Mouse (Mus musculus): ENCODE data around the gene Pim3. TPM values are rescaled to one million over a fixed set of nuclear protein-coding genes. Genes with fewer than 3 reads are reported as not detected.

The Pim3 gene
- polyA plus RNA-seq, 1 experiment from 2014 or later, result 53.8 TPM

DNA sequence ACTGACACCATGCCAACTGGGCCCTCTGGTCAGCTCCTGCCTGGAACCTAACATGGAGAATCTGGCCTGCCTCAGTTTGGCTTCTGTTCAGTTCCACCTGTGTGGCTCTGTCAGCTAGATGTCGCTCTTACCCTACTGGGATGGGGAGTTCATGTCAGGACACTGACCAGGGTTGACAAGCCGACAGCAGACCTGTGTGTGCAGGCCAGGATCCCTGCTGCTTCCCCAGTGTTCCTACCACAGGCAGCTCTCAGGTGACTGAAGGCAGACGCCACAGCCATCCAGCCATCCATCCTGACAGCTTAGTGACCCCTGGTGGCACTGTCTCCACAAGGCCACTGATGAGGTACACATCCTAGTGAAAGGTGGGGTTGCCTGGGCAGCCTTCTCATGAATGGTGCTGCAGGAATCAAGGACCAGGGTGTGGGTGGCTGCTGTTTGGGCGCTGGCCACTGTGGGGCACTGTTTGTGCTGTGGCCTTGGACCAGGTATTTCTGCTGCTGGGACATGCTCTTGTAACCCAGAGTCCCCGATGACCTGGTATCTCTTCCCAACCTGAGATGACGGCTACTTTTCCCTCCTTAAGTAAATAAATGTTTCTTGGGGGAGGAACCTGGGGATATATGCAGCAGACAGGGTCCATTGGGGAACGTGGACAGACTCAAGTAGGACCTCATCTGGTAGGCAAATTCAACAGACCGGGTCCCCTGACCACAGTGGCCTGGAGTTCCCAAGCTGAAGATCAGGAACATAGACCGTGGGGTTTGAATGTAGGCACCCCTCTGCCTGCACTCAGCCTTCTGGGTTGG, 33.8 kb upstream of the Pim3 start:
- H3K9me3 ChIP-seq, result no peaks in the 10 kb centered on the region
- no peaks in the 10 kb centered on the region for H3K4me1 ChIP-seq (replicated peaks)
- H3K9ac ChIP-seq, result no peak overlapping the region
- ATAC-seq, result peak; percentile 73
- no peaks in the 10 kb centered on the region for H3K27me3 ChIP-seq (replicated peaks)
- peaks cover 10% of the 10 kb centered on the region for H3K36me3 ChIP-seq
- no peak overlapping the region for H3K27ac ChIP-seq
- H3K4me2 ChIP-seq (replicated peaks), result no peak overlapping the region
- 25% methylated on average over 9 of the region's 9 CpGs for WGBS
- no peak overlapping the region for H3K4me3 ChIP-seq (replicated peaks)

DNA sequence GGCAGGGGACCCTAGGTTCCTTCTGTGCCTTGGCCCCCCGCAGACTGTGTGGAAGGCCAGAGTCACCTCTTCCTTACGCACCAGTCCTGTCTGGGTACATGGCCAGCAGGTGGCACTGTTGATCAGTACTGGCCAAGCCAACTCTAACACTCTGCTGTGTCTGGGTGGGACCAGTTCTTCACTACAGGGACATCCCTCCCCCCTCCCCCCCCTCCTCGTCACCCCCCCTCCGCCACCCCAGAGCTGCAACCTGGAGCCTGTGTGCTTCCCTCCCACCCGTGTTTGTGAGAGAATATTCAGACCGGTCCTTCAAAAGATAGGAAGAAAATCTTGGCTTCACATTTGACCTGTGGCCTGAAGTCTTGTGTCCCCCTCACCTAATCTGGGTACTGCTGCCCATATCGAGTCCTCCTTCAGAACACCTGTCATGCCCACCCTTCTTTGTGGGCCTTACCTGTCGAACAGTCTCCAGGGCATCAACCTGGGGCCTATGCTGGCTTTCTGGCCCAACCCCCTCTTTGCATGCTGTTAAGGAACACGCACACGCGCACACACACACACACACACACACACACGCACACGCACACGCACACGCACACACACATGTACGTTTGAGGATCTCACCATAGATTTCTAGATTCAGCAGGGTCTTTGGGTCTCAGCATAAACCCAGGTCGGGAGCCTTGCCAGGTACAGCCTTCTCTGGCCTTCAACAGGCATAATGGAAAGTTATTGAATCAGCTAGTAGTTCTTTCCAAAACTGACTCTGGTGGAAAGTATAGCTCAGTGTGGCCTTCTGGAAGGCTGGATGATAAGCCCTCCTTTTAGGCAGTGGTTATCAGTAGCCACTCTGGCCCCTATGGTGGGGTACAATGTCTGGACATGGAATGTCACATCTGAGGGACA, 32.9 kb upstream of the Pim3 start:
- Histone ChIP-seq H3K4me2 (replicated peaks) (no peak overlapping the region), H3K4me1 (replicated peaks) (no peaks in the 10 kb centered on the region), H3K9ac (no peak overlapping the region), H3K27ac (no peak overlapping the region), H3K4me3 (replicated peaks) (no peak overlapping the region), H3K27me3 (replicated peaks) (no peaks in the 10 kb centered on the region), H3K36me3 (peaks cover 8% of the 10 kb centered on the region), H3K9me3 (no peaks in the 10 kb centered on the region)
- ATAC-seq, result peak; percentile 90
- 53% methylated on average over 17 of the region's 17 CpGs for WGBS

DNA sequence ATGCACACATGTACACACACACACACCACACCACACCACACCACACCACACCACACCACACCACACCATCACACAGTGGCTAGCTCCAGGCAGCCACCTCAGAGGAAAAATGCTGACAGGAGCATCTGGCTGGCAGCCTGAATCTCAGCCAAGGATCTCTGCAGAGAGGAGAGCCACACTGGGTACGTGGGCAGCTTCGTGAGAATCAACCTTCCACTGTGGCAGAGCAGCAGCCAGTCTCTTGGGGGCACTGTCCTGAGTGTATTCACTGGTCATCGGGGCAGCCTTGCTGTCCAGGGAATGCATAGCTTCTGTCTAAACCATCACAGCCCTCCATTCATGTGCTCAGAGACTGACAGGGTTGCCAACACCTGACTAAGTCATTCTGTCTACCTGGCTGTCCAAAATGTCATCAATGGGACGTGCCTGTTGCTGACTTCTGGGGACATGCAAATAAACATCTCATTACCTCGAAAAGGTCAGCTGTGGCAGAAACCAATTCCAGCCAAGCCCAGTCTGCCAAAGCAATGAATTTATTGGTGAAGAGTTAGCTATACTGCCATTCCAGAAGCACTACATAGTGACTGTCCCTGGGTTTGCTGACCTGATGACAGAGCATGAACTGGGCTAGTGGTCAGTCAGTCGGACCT, 32.1 kb upstream of the Pim3 start:
- Histone ChIP-seq H3K4me2 (replicated peaks) (no peak overlapping the region), H3K9ac (no peak overlapping the region), H3K9me3 (no peaks in the 10 kb centered on the region), H3K36me3 (no peaks in the 10 kb centered on the region; the same call in 1 of the 2 replicates), H3K4me1 (replicated peaks) (no peaks in the 10 kb centered on the region), H3K4me3 (replicated peaks) (no peak overlapping the region), H3K27ac (no peak overlapping the region), H3K27me3 (replicated peaks) (no peaks in the 10 kb centered on the region)
- no peak for ATAC-seq
- 82% methylated on average over 6 of the region's 6 CpGs for WGBS

- Histone ChIP-seq H3K27me3 (replicated peaks) (no peaks in the 10 kb centered on the region), H3K4me1 (replicated peaks) (no peaks in the 10 kb centered on the region), H3K9ac (no peak overlapping the region), H3K36me3 (no peaks in the 10 kb centered on the region; the same call in 1 of the 2 replicates), H3K4me2 (replicated peaks) (no peak overlapping the region), H3K4me3 (replicated peaks) (no peak overlapping the region), H3K9me3 (no peaks in the 10 kb centered on the region), H3K27ac (no peak overlapping the region)
- no peak for ATAC-seq
- 78% methylated on average over 5 of the region's 5 CpGs for WGBS
Measured at GRCm38 (mm10) chr15:88830696-88831095, 31.3 kb upstream of the Pim3 start.

DNA sequence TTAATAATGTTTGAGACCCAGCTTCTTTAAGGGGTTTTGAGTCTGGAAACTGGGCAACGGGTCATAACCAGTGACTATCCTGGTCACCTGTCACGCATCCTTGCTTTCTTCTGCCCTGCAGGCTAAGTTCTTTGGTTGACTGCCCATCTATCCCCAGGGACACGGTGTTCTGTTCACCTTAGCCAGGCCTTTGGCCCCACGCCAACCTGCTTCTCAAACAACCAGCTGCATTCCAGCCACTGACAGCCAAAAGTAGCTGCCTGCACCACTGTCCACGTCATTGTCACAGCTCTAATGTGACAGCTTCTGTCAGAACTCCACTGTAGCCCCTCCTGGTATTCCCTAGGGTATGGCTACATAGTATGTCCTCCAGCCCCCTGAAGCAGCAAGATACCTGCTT, 30.5 kb upstream of the Pim3 start:
- 62% methylated on average over 5 of the region's 5 CpGs for WGBS
- no peaks in the 10 kb centered on the region for H3K27me3 ChIP-seq (replicated peaks)
- no peak overlapping the region for H3K27ac ChIP-seq
- H3K4me1 ChIP-seq (replicated peaks), result no peaks in the 10 kb centered on the region; the same call in 1 of the 2 replicates
- no peak overlapping the region for H3K4me3 ChIP-seq (replicated peaks)
- no peak overlapping the region for H3K9ac ChIP-seq
- no peak overlapping the region for H3K4me2 ChIP-seq (replicated peaks)
- no peaks in the 10 kb centered on the region for H3K9me3 ChIP-seq
- ATAC-seq, result no peak
- H3K36me3 ChIP-seq, result no peaks in the 10 kb centered on the region

GRCm38 (mm10) chr15:88832536-88832935, 29.4 kb upstream of the Pim3 start:
- ATAC-seq, result no peak
- no peak overlapping the region for H3K4me2 ChIP-seq (replicated peaks)
- H3K9me3 ChIP-seq, result no peaks in the 10 kb centered on the region
- H3K4me3 ChIP-seq (replicated peaks), result no peak overlapping the region
- peaks cover 2% of the 10 kb centered on the region; the same call in 1 of the 2 replicates for H3K4me1 ChIP-seq (replicated peaks)
- H3K27me3 ChIP-seq (replicated peaks), result no peaks in the 10 kb centered on the region
- no peaks in the 10 kb centered on the region for H3K36me3 ChIP-seq
- 69% methylated on average over 9 of the region's 9 CpGs for WGBS
- no peak overlapping the region for H3K27ac ChIP-seq
- no peak overlapping the region for H3K9ac ChIP-seq

GRCm38 (mm10) chr15:88836031-88836430, 26.0 kb upstream of the Pim3 start:
- Histone ChIP-seq H3K27ac (no peak overlapping the region), H3K9ac (no peak overlapping the region), H3K9me3 (no peaks in the 10 kb centered on the region), H3K36me3 (no peaks in the 10 kb centered on the region), H3K4me3 (replicated peaks) (no peak overlapping the region), H3K27me3 (replicated peaks) (no peaks in the 10 kb centered on the region), H3K4me1 (replicated peaks) (peaks cover 22% of the 10 kb centered on the region), H3K4me2 (replicated peaks) (no peak overlapping the region)
- WGBS, result 77% methylated on average over 6 of the region's 6 CpGs
- ATAC-seq, result no peak; the same call in 1 of the 2 replicates

DNA sequence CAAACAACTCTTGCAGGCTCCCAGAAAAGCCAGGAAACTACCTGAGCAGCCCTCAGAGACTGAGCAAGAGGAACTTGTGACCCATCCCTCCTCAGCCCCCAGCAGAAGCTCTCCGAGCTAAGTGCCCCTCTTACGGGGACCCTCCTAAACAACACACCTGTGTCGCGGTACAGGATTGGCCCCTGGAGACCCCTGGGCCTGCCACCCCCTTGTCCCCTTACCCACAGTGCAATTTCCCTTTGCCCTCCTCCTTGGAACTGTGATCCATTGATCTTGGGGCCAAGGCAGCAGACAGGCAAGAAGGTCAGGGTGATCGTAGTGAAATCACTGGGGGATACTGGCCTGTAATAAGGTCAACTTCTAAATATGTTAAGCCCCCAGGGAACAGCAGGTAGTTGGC, 25.4 kb upstream of the Pim3 start:
- 62% methylated on average over 5 of the region's 5 CpGs for WGBS
- Histone ChIP-seq H3K4me2 (replicated peaks) (peak overlapping the region; percentile 86), H3K27me3 (replicated peaks) (no peaks in the 10 kb centered on the region), H3K27ac (peak overlapping the region; percentile 51), H3K9ac (no peak overlapping the region), H3K9me3 (no peaks in the 10 kb centered on the region), H3K4me3 (replicated peaks) (no peak overlapping the region), H3K36me3 (no peaks in the 10 kb centered on the region), H3K4me1 (replicated peaks) (peaks cover 22% of the 10 kb centered on the region)
- ATAC-seq, result peak; percentile 9

- H3K4me2 ChIP-seq (replicated peaks), result peak overlapping the region; percentile 86
- H3K9me3 ChIP-seq, result no peaks in the 10 kb centered on the region
- peak overlapping the region; percentile 70 for H3K27ac ChIP-seq
- peak overlapping the region; percentile 41 for H3K9ac ChIP-seq
- peak overlapping the region; percentile 49 for H3K4me3 ChIP-seq (replicated peaks)
- H3K36me3 ChIP-seq, result no peaks in the 10 kb centered on the region
- no peaks in the 10 kb centered on the region for H3K27me3 ChIP-seq (replicated peaks)
- peak; percentile 89 for ATAC-seq
- under 1% methylated on average over 39 of the region's 39 CpGs for WGBS
- H3K4me1 ChIP-seq (replicated peaks), result peaks cover 22% of the 10 kb centered on the region
Measured at GRCm38 (mm10) chr15:88837199-88837932, 24.6 kb upstream of the Pim3 start.

GRCm38 (mm10) chr15:88837977-88838376, 24.0 kb upstream of the Pim3 start:
- peaks cover 22% of the 10 kb centered on the region for H3K4me1 ChIP-seq (replicated peaks)
- peak overlapping the region; percentile 49 for H3K4me3 ChIP-seq (replicated peaks)
- H3K9ac ChIP-seq, result peak overlapping the region; percentile 41; the same call in 1 of the 2 replicates
- ATAC-seq, result no peak
- H3K27ac ChIP-seq, result peak overlapping the region; percentile 70
- H3K36me3 ChIP-seq, result no peaks in the 10 kb centered on the region
- peak overlapping the region; percentile 86 for H3K4me2 ChIP-seq (replicated peaks)
- 2% methylated on average over 11 of the region's 11 CpGs for WGBS
- H3K27me3 ChIP-seq (replicated peaks), result no peaks in the 10 kb centered on the region
- no peaks in the 10 kb centered on the region for H3K9me3 ChIP-seq

GRCm38 (mm10) chr15:88839271-88839670, 22.7 kb upstream of the Pim3 start:
- Histone ChIP-seq H3K9me3 (no peaks in the 10 kb centered on the region), H3K27me3 (replicated peaks) (no peaks in the 10 kb centered on the region), H3K4me2 (replicated peaks) (peak overlapping the region; percentile 5; the same call in 1 of the 2 replicates), H3K27ac (peak overlapping the region; percentile 69), H3K4me1 (replicated peaks) (peaks cover 24% of the 10 kb centered on the region), H3K4me3 (replicated peaks) (no peak overlapping the region), H3K36me3 (no peaks in the 10 kb centered on the region), H3K9ac (no peak overlapping the region)
- 27% methylated on average over 9 of the region's 9 CpGs for WGBS
- ATAC-seq, result peak; percentile 23; the same call in 1 of the 2 replicates
